Mouse (Mus musculus): Measurements from ENCODE around the gene Heatr5b. TPM values are rescaled to one million over a fixed set of nuclear protein-coding genes. Genes with fewer than 3 reads are reported as not detected.

Heatr5b gene
- polyA plus RNA-seq, 1 experiment from 2014 or later: 19.8 TPM

- Histone ChIP-seq H3K9me3 (ENCODE audit: control insufficient read depth, low read length) (no peaks in the 10 kb centered on the region), H3K4me1 (replicated peaks; ENCODE audit: control insufficient read depth, insufficient read depth, low read length) (no peaks in the 10 kb centered on the region), H3K27me3 (ENCODE audit: control insufficient read depth, insufficient read depth, low read length) (no peaks in the 10 kb centered on the region), H3K9ac (ENCODE audit: low read length) (no peak overlapping the region), H3K27ac (ENCODE audit: low read depth, low read length) (no peak overlapping the region), H3K4me2 (ENCODE audit: low read depth, low read length, severe bottlenecking) (no peak overlapping the region), H3K4me3 (ENCODE audit: low read depth, low read length) (no peak overlapping the region), H3K36me3 (ENCODE audit: control insufficient read depth, insufficient read depth, low read length) (no peaks in the 10 kb centered on the region)
- no peak for DNase-seq (ENCODE audit: low spot score)
- ATAC-seq (replicated peaks; ENCODE audit: low FRiP score): no peak
- WGBS: 90% methylated on average over 1 of the region's 1 CpGs
Measured at GRCm38 (mm10) chr17:78778765-78779164, 56.4 kb downstream of the Heatr5b start.

- no peak for ATAC-seq (replicated peaks; ENCODE audit: low FRiP score)
- H3K4me3 ChIP-seq (ENCODE audit: low read depth, low read length): no peak overlapping the region
- no peaks in the 10 kb centered on the region for H3K4me1 ChIP-seq (replicated peaks; ENCODE audit: control insufficient read depth, insufficient read depth, low read length)
- H3K9ac ChIP-seq (ENCODE audit: low read length): no peak overlapping the region
- 93% methylated on average over 2 of the region's 2 CpGs for WGBS
- no peaks in the 10 kb centered on the region for H3K9me3 ChIP-seq (ENCODE audit: control insufficient read depth, low read length)
- H3K27me3 ChIP-seq (ENCODE audit: control insufficient read depth, insufficient read depth, low read length): no peaks in the 10 kb centered on the region
- H3K27ac ChIP-seq (ENCODE audit: low read depth, low read length): no peak overlapping the region
- no peaks in the 10 kb centered on the region for H3K36me3 ChIP-seq (ENCODE audit: control insufficient read depth, insufficient read depth, low read length)
- no peak for DNase-seq (ENCODE audit: low spot score)
- H3K4me2 ChIP-seq (ENCODE audit: low read depth, low read length, severe bottlenecking): no peak overlapping the region
Measured at GRCm38 (mm10) chr17:78772317-78772716, 62.8 kb downstream of the Heatr5b start.

- H3K27me3 ChIP-seq (ENCODE audit: control insufficient read depth, insufficient read depth, low read length): no peaks in the 10 kb centered on the region
- 77% methylated on average over 7 of the region's 7 CpGs for WGBS
- no peak overlapping the region for H3K4me3 ChIP-seq (ENCODE audit: low read depth, low read length)
- H3K9ac ChIP-seq (ENCODE audit: low read length): no peak overlapping the region
- no peak overlapping the region for H3K27ac ChIP-seq (ENCODE audit: low read depth, low read length)
- no peaks in the 10 kb centered on the region; the same call in 1 of the 2 replicates for H3K36me3 ChIP-seq (ENCODE audit: control insufficient read depth, insufficient read depth, low read length)
- no peak for ATAC-seq (replicated peaks; ENCODE audit: low FRiP score)
- DNase-seq (ENCODE audit: low spot score): no peak
- H3K4me1 ChIP-seq (replicated peaks; ENCODE audit: control insufficient read depth, insufficient read depth, low read length): no peaks in the 10 kb centered on the region
- H3K4me2 ChIP-seq (ENCODE audit: low read depth, low read length, severe bottlenecking): no peak overlapping the region
- no peaks in the 10 kb centered on the region for H3K9me3 ChIP-seq (ENCODE audit: control insufficient read depth, low read length)
Measured at GRCm38 (mm10) chr17:78770932-78771331, 64.2 kb downstream of the Heatr5b start.

GRCm38 (mm10) chr17:78769341-78769740, 65.8 kb downstream of the Heatr5b start:
- no peak for ATAC-seq (replicated peaks; ENCODE audit: low FRiP score)

GRCm38 (mm10) chr17:78768937-78769336, 66.2 kb downstream of the Heatr5b start:
- Histone ChIP-seq H3K9me3 (ENCODE audit: control insufficient read depth, low read length) (no peaks in the 10 kb centered on the region), H3K4me2 (ENCODE audit: low read depth, low read length, severe bottlenecking) (no peak overlapping the region), H3K27me3 (ENCODE audit: control insufficient read depth, insufficient read depth, low read length) (no peaks in the 10 kb centered on the region), H3K4me3 (ENCODE audit: low read depth, low read length) (no peak overlapping the region), H3K36me3 (ENCODE audit: control insufficient read depth, insufficient read depth, low read length) (no peaks in the 10 kb centered on the region; the same call in 1 of the 2 replicates), H3K4me1 (replicated peaks; ENCODE audit: control insufficient read depth, insufficient read depth, low read length) (no peaks in the 10 kb centered on the region), H3K27ac (ENCODE audit: low read depth, low read length) (no peak overlapping the region), H3K9ac (ENCODE audit: low read length) (no peak overlapping the region)
- ATAC-seq (replicated peaks; ENCODE audit: low FRiP score): no peak
- WGBS: 71% methylated on average over 2 of the region's 2 CpGs
- no peak for DNase-seq (ENCODE audit: low spot score)

More at GRCm38 (mm10) chr17:78769341-78769740, 65.8 kb downstream of the Heatr5b start:
- no peaks in the 10 kb centered on the region for H3K4me1 ChIP-seq (replicated peaks; ENCODE audit: control insufficient read depth, insufficient read depth, low read length)
- no peaks in the 10 kb centered on the region; the same call in 1 of the 2 replicates for H3K36me3 ChIP-seq (ENCODE audit: control insufficient read depth, insufficient read depth, low read length)
- no peak overlapping the region for H3K4me2 ChIP-seq (ENCODE audit: low read depth, low read length, severe bottlenecking)
- H3K27ac ChIP-seq (ENCODE audit: low read depth, low read length): no peak overlapping the region
- H3K9me3 ChIP-seq (ENCODE audit: control insufficient read depth, low read length): no peaks in the 10 kb centered on the region
- DNase-seq (ENCODE audit: low spot score): no peak
- H3K27me3 ChIP-seq (ENCODE audit: control insufficient read depth, insufficient read depth, low read length): no peaks in the 10 kb centered on the region
- H3K9ac ChIP-seq (ENCODE audit: low read length): no peak overlapping the region
- H3K4me3 ChIP-seq (ENCODE audit: low read depth, low read length): no peak overlapping the region
- WGBS: 85% methylated on average over 3 of the region's 3 CpGs

- no peak for ATAC-seq (replicated peaks; ENCODE audit: low FRiP score)
Measured at GRCm38 (mm10) chr17:78767546-78767945, 67.6 kb downstream of the Heatr5b start.

GRCm38 (mm10) chr17:78766084-78766483, 69.1 kb downstream of the Heatr5b start:
- H3K4me2 ChIP-seq (ENCODE audit: low read depth, low read length, severe bottlenecking): no peak overlapping the region
- H3K27me3 ChIP-seq (ENCODE audit: control insufficient read depth, insufficient read depth, low read length): no peaks in the 10 kb centered on the region
- H3K4me1 ChIP-seq (replicated peaks; ENCODE audit: control insufficient read depth, insufficient read depth, low read length): no peaks in the 10 kb centered on the region
- no peak overlapping the region for H3K27ac ChIP-seq (ENCODE audit: low read depth, low read length)
- WGBS: 89% methylated on average over 7 of the region's 7 CpGs
- H3K9me3 ChIP-seq (ENCODE audit: control insufficient read depth, low read length): no peaks in the 10 kb centered on the region
- no peaks in the 10 kb centered on the region; the same call in 1 of the 2 replicates for H3K36me3 ChIP-seq (ENCODE audit: control insufficient read depth, insufficient read depth, low read length)
- DNase-seq (ENCODE audit: low spot score) (no peak), ATAC-seq (replicated peaks; ENCODE audit: low FRiP score) (no peak)
- H3K4me3 ChIP-seq (ENCODE audit: low read depth, low read length): no peak overlapping the region
- no peak overlapping the region for H3K9ac ChIP-seq (ENCODE audit: low read length)

More at GRCm38 (mm10) chr17:78767546-78767945, 67.6 kb downstream of the Heatr5b start:
- Histone ChIP-seq H3K36me3 (ENCODE audit: control insufficient read depth, insufficient read depth, low read length) (no peaks in the 10 kb centered on the region; the same call in 1 of the 2 replicates), H3K4me1 (replicated peaks; ENCODE audit: control insufficient read depth, insufficient read depth, low read length) (no peaks in the 10 kb centered on the region), H3K9ac (ENCODE audit: low read length) (no peak overlapping the region), H3K4me3 (ENCODE audit: low read depth, low read length) (no peak overlapping the region), H3K4me2 (ENCODE audit: low read depth, low read length, severe bottlenecking) (no peak overlapping the region), H3K27ac (ENCODE audit: low read depth, low read length) (no peak overlapping the region), H3K9me3 (ENCODE audit: control insufficient read depth, low read length) (no peaks in the 10 kb centered on the region), H3K27me3 (ENCODE audit: control insufficient read depth, insufficient read depth, low read length) (no peaks in the 10 kb centered on the region)
- DNase-seq (ENCODE audit: low spot score): no peak
- 79% methylated on average over 8 of the region's 8 CpGs for WGBS

GRCm38 (mm10) chr17:78763272-78763671, 71.9 kb downstream of the Heatr5b start:
- no peaks in the 10 kb centered on the region for H3K4me1 ChIP-seq (replicated peaks; ENCODE audit: control insufficient read depth, insufficient read depth, low read length)
- no peak for ATAC-seq (replicated peaks; ENCODE audit: low FRiP score)
- WGBS: 94% methylated on average over 5 of the region's 5 CpGs
- H3K9me3 ChIP-seq (ENCODE audit: control insufficient read depth, low read length): no peaks in the 10 kb centered on the region
- DNase-seq (ENCODE audit: low spot score): no peak
- no peak overlapping the region for H3K9ac ChIP-seq (ENCODE audit: low read length)
- no peak overlapping the region for H3K4me3 ChIP-seq (ENCODE audit: low read depth, low read length)
- no peaks in the 10 kb centered on the region for H3K27me3 ChIP-seq (ENCODE audit: control insufficient read depth, insufficient read depth, low read length)
- no peak overlapping the region for H3K4me2 ChIP-seq (ENCODE audit: low read depth, low read length, severe bottlenecking)
- H3K36me3 ChIP-seq (ENCODE audit: control insufficient read depth, insufficient read depth, low read length): no peaks in the 10 kb centered on the region; the same call in 1 of the 2 replicates
- H3K27ac ChIP-seq (ENCODE audit: low read depth, low read length): no peak overlapping the region

- DNase-seq (ENCODE audit: low spot score): no peak
- Histone ChIP-seq H3K9me3 (ENCODE audit: control insufficient read depth, low read length) (no peaks in the 10 kb centered on the region), H3K36me3 (ENCODE audit: control insufficient read depth, insufficient read depth, low read length) (no peaks in the 10 kb centered on the region; the same call in 1 of the 2 replicates), H3K4me1 (replicated peaks; ENCODE audit: control insufficient read depth, insufficient read depth, low read length) (no peaks in the 10 kb centered on the region), H3K4me3 (ENCODE audit: low read depth, low read length) (no peak overlapping the region), H3K27me3 (ENCODE audit: control insufficient read depth, insufficient read depth, low read length) (no peaks in the 10 kb centered on the region), H3K27ac (ENCODE audit: low read depth, low read length) (no peak overlapping the region), H3K4me2 (ENCODE audit: low read depth, low read length, severe bottlenecking) (no peak overlapping the region), H3K9ac (ENCODE audit: low read length) (no peak overlapping the region)
- ATAC-seq (replicated peaks; ENCODE audit: low FRiP score): no peak
- 56% methylated on average over 17 of the region's 17 CpGs for WGBS
Measured at GRCm38 (mm10) chr17:78752938-78753655, 82.1 kb downstream of the Heatr5b start.
